Mouse (Mus musculus): Measurements from ENCODE around the gene Gm39115. TPM values are rescaled to one million over a fixed set of nuclear protein-coding genes. Genes with fewer than 3 reads are reported as not detected.

The Gm39115 gene
- total and polyA plus RNA-seq, 3 experiments, result not detected

GRCm38 (mm10) chr7:142092991-142093390, 42.8 kb downstream of the Gm39115 start:
- intact Hi-C loops (cut with DNase I), result no loop called here
- no peak overlapping the region; the same call in 1 of the 2 replicates for H3K4me3 ChIP-seq

GRCm38 (mm10) chr7:142091848-142092247, 44.0 kb downstream of the Gm39115 start:
- no peak for DNase-seq
- WGBS, result 28% methylated on average over 4 of the region's 4 CpGs
- Histone ChIP-seq H3K4me1 (ENCODE audit: control insufficient read depth, insufficient read depth, low read length) (peaks cover 20% of the 10 kb centered on the region), H3K36me3 (ENCODE audit: control insufficient read depth, insufficient read depth, low read length) (no peaks in the 10 kb centered on the region), H3K79me2 (replicated peaks; ENCODE audit: control insufficient read depth, insufficient read depth, low read length) (no peaks in the 10 kb centered on the region), H3K9ac (ENCODE audit: low read depth, low read length) (no peak overlapping the region), H3K27ac (no peak overlapping the region), H3K27me3 (ENCODE audit: control insufficient read depth, insufficient read depth, low read length) (no peaks in the 10 kb centered on the region), H3K4me3 (no peak overlapping the region)
- intact Hi-C loops (cut with DNase I), result no loop called here
- TF ChIP-seq EP300 (IDR thresholded peaks at IDR 0.05; ENCODE audit: insufficient read depth, low read depth, low read length), result no peak
- no peak for TF ChIP-seq POLR2A (IDR thresholded peaks at IDR 0.05; ENCODE audit: insufficient read depth, low read depth, low read length)
- no peak for TF ChIP-seq CTCF (IDR thresholded peaks at IDR 0.05)

More at GRCm38 (mm10) chr7:142092991-142093390, 42.8 kb downstream of the Gm39115 start:
- H3K27me3 ChIP-seq (ENCODE audit: control insufficient read depth, insufficient read depth, low read length), result no peaks in the 10 kb centered on the region
- H3K9ac ChIP-seq (ENCODE audit: low read depth, low read length), result no peak overlapping the region
- H3K27ac ChIP-seq, result peak overlapping the region; percentile 98
- H3K4me1 ChIP-seq (ENCODE audit: control insufficient read depth, insufficient read depth, low read length), result peaks cover 22% of the 10 kb centered on the region
- H3K36me3 ChIP-seq (ENCODE audit: control insufficient read depth, insufficient read depth, low read length), result no peaks in the 10 kb centered on the region
- no peaks in the 10 kb centered on the region for H3K79me2 ChIP-seq (replicated peaks; ENCODE audit: control insufficient read depth, insufficient read depth, low read length)
- WGBS, result 27% methylated on average over 1 of the region's 1 CpGs
- no peak for DNase-seq
- TF ChIP-seq POLR2A (IDR thresholded peaks at IDR 0.05; ENCODE audit: insufficient read depth, low read depth, low read length), result no peak
- no peak for TF ChIP-seq EP300 (IDR thresholded peaks at IDR 0.05; ENCODE audit: insufficient read depth, low read depth, low read length)
- no peak for TF ChIP-seq CTCF (IDR thresholded peaks at IDR 0.05)

GRCm38 (mm10) chr7:142089648-142090447, 46.0 kb downstream of the Gm39115 start:
- DNase-seq, result no peak
- no peaks in the 10 kb centered on the region for H3K79me2 ChIP-seq (replicated peaks; ENCODE audit: control insufficient read depth, insufficient read depth, low read length)
- 59% methylated on average over 17 of the region's 17 CpGs for WGBS
- no peak overlapping the region for H3K27ac ChIP-seq
- no peak for TF ChIP-seq POLR2A (IDR thresholded peaks at IDR 0.05; ENCODE audit: insufficient read depth, low read depth, low read length)
- no peak for TF ChIP-seq CTCF (IDR thresholded peaks at IDR 0.05)
- TF ChIP-seq EP300 (IDR thresholded peaks at IDR 0.05; ENCODE audit: insufficient read depth, low read depth, low read length), result no peak
- H3K27me3 ChIP-seq (ENCODE audit: control insufficient read depth, insufficient read depth, low read length), result no peaks in the 10 kb centered on the region
- H3K4me3 ChIP-seq, result no peak overlapping the region
- intact Hi-C loops (cut with DNase I), result loop anchor here (10.0 kb wide), 1 partner anchor 55 kb away; the partner anchor contains the start of gene Gm45337
- H3K36me3 ChIP-seq (ENCODE audit: control insufficient read depth, insufficient read depth, low read length), result peaks cover 9% of the 10 kb centered on the region
- peaks cover 25% of the 10 kb centered on the region for H3K4me1 ChIP-seq (ENCODE audit: control insufficient read depth, insufficient read depth, low read length)
- H3K9ac ChIP-seq (ENCODE audit: low read depth, low read length), result no peak overlapping the region

- no peaks in the 10 kb centered on the region for H3K27me3 ChIP-seq (ENCODE audit: control insufficient read depth, insufficient read depth, low read length)
- H3K79me2 ChIP-seq (replicated peaks; ENCODE audit: control insufficient read depth, insufficient read depth, low read length), result no peaks in the 10 kb centered on the region
- no peak for TF ChIP-seq EP300 (IDR thresholded peaks at IDR 0.05; ENCODE audit: insufficient read depth, low read depth, low read length)
- TF ChIP-seq CTCF (IDR thresholded peaks at IDR 0.05), result no peak
- no peak for TF ChIP-seq POLR2A (IDR thresholded peaks at IDR 0.05; ENCODE audit: insufficient read depth, low read depth, low read length)
- intact Hi-C loops (cut with DNase I), result loop anchor here (10.0 kb wide), 1 partner anchor 56 kb away; the partner anchor contains the start of gene Gm45337
- H3K27ac ChIP-seq, result no peak overlapping the region
- WGBS, result 52% methylated on average over 5 of the region's 5 CpGs
- H3K4me1 ChIP-seq (ENCODE audit: control insufficient read depth, insufficient read depth, low read length), result peaks cover 32% of the 10 kb centered on the region
- H3K4me3 ChIP-seq, result no peak overlapping the region
- H3K36me3 ChIP-seq (ENCODE audit: control insufficient read depth, insufficient read depth, low read length), result peaks cover 9% of the 10 kb centered on the region
- H3K9ac ChIP-seq (ENCODE audit: low read depth, low read length), result no peak overlapping the region
- DNase-seq, result no peak
These were observed 46.9 kb downstream of the Gm39115 start for GRCm38 (mm10) chr7:142088886-142089285.

GRCm38 (mm10) chr7:142087069-142087652, 48.7 kb downstream of the Gm39115 start:
- H3K79me2 ChIP-seq (replicated peaks; ENCODE audit: control insufficient read depth, insufficient read depth, low read length), result no peaks in the 10 kb centered on the region
- TF ChIP-seq CTCF (IDR thresholded peaks at IDR 0.05), result no peak
- no peak for TF ChIP-seq POLR2A (IDR thresholded peaks at IDR 0.05; ENCODE audit: insufficient read depth, low read depth, low read length)
- TF ChIP-seq EP300 (IDR thresholded peaks at IDR 0.05; ENCODE audit: insufficient read depth, low read depth, low read length), result no peak
- no peak overlapping the region for H3K27ac ChIP-seq
- no peaks in the 10 kb centered on the region for H3K27me3 ChIP-seq (ENCODE audit: control insufficient read depth, insufficient read depth, low read length)
- H3K4me3 ChIP-seq, result no peak overlapping the region
- no peak for DNase-seq
- intact Hi-C loops (cut with DNase I), result loop anchor here (10.0 kb wide), 1 partner anchor 58 kb away; the partner anchor contains the start of gene Gm45337
- H3K4me1 ChIP-seq (ENCODE audit: control insufficient read depth, insufficient read depth, low read length), result peaks cover 19% of the 10 kb centered on the region
- H3K9ac ChIP-seq (ENCODE audit: low read depth, low read length), result no peak overlapping the region
- 91% methylated on average over 1 of the region's 1 CpGs for WGBS
- peaks cover 13% of the 10 kb centered on the region for H3K36me3 ChIP-seq (ENCODE audit: control insufficient read depth, insufficient read depth, low read length)

Measured in heart, adult 2 months (tissue).